Mouse (Mus musculus): ENCODE measurements around the gene Adamts4. TPM values are rescaled to one million over a fixed set of nuclear protein-coding genes. Genes with fewer than 3 reads are reported as not detected.
"Not testable (repeated sequence)": the region's sequence is repeated elsewhere in the genome, so short reads cannot be mapped to it uniquely, and the experiment has no call there.

The Adamts4 gene
- total RNA-seq, 2 experiments from 2014 or later = 5.1 to 7.8 TPM

DNA sequence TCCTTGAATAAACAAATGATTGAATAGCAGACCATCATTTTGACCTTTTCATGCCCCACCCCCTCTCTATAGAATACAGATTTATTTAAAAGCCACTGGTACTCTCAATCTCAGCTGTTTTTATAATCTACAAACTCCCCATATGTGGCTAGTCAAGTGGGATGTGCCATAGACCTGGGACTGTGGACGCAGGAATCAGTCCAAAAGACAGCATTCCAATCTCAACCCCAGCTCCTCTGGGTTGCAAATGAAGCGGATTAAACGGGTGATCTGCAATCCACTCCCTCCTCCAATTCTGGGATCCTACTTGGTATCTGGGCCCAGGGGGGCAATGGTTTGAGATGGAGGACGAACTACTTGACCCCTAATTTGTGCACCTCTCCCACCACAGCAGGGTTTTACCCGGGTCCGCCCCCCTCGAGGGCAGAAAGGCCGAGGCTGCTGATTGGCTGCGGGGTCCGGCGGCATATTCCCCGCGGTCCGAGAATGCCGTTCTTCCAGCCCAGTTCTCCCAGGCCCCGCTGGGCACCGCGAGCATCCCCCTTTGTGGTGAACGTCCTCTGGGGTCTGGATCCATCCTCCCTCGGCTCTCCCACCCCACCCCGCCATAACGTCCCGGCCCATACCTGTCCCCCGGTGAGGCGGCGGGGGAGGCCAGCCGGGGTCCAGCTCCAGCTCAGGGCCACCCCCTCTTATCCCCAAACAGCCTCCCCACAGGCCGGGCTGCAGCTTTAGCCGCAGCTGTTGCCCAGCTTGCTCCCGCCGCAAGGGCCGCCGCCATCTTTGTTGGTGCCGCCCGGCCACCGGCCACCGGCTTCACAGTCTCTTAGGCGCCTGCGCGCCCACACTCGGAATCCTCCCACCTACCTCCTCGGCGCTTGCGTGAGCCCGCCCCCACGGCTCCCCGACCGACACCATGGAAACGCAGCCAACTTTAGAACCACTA is 37.2 kb downstream of the Adamts4 start, which contains the start of gene Usp21:
TSS of gene Usp21 (minus strand) at position 856 of the 946 bp plus-strand sequence.
- intact Hi-C loops (cut with DNase I) = loop anchor here (10.0 kb wide), 1 partner anchor 173 kb away; the partner anchor contains the start of gene Cfap126

DNA sequence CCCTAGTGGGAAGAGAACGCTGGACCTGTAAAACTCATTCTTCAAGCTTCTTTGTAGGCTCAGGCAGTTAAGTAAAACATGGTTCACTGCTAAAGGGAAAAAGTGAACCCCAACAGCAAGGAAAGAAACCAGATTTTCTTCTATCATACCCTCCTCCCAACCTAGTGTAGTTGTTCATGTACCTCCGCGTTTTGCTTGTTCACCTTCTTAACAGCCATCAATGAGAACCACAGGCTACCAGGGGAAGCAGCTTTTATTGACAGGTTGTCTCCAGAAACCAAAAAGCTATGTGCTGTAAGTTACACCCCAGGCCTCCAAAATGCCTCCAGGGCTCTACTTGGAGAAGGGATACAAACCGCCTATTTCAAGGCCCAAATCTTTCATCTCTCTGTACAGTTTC is 38.1 kb downstream of the Adamts4 start:
- intact Hi-C loops (cut with DNase I) = loop anchor here (10.0 kb wide), 1 partner anchor 174 kb away; the partner anchor contains the start of gene Cfap126
- DNase-seq = no peak

More for the DNA sequence above, 37.2 kb downstream of the Adamts4 start, which contains the start of gene Usp21:
- peak; percentile 96 for DNase-seq

- DNase-seq = no peak
- intact Hi-C loops (cut with DNase I) = no loop called here
Observed at GRCm38 (mm10) chr1:171293351-171293750, 43.1 kb downstream of the Adamts4 start.

GRCm38 (mm10) chr1:171293906-171294297 is 43.7 kb downstream of the Adamts4 start:
- no peak for DNase-seq
- intact Hi-C loops (cut with DNase I) = loop anchor here (2.0 kb wide), 1 partner anchor 35 kb away; the partner anchor contains the start of gene Dedd

DNA sequence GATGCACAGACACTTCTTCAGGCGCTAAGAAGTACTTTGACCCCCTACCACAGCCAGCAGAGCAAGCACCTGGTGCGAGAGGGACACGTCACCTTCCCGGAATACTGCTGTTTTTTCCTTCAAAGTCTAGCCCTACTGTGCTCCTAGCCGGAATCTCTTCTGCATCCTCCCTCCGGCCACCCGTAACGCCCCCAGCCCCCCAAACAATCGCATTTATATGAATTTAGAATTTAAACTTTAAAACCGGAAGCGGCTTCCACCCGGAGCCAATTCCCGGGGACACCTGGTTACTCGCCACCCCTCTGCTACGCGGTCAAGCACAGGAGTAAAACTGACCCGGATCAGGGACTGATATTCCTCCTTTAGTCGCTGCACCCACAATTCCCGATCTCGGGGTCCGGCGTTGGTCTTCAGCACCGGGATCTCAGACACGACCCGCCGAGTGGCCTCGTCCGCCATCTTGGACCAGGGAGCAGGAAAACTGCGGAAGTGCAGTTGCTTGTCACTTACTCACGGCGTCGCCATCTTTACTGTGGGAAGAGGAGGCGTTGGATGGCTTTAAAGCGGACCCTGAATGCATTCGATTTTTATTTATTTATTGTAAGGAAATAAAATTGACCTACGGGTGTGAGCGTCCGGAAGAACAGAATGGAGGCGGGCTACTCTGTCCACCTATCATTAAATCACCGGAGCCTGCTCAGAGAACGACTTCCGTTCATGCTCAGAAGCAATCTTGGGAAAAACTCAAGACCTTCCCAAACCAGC is 44.3 kb downstream of the Adamts4 start, which contains the start of gene Ufc1:
TSS of gene Ufc1 (minus strand) at position 727 of the 765 bp plus-strand sequence.
- intact Hi-C loops (cut with DNase I) = loop anchor here (2.0 kb wide), 1 partner anchor 34 kb away; the partner anchor contains the start of gene Dedd

GRCm38 (mm10) chr1:171295063-171295402 is 44.8 kb downstream of the Adamts4 start:
- intact Hi-C loops (cut with DNase I) = loop anchor here (2.0 kb wide), 1 partner anchor 34 kb away; the partner anchor contains the start of gene Dedd
- no peak for DNase-seq

More for the DNA sequence above, 44.3 kb downstream of the Adamts4 start, which contains the start of gene Ufc1:
- DNase-seq = peak; percentile 90 to 92

- no peak for DNase-seq
- intact Hi-C loops (cut with DNase I) = no loop called here
Observed at GRCm38 (mm10) chr1:171298226-171298625, 48.0 kb downstream of the Adamts4 start.

DNA sequence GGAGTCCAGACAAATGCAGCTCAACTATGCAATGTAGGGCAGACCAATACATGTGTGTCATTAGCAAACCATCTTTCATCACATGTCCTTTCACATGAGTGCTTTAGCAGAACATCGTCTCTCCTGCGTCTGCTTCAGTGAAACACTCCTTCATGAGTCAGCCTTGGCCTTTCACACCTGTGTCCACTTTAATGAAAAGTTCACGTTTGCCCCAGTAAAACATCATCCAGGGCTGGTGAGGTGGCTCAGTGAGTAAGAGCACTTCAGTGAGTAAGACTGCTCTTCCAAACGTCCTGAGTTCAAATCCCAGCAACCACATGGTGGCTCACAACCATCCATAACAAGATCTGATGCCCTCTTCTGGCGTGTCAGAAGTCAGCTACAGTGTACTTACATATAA is 55.9 kb downstream of the Adamts4 start:
- DNase-seq; intact Hi-C loops (cut with DNase I): not testable (repeated sequence)

DNA sequence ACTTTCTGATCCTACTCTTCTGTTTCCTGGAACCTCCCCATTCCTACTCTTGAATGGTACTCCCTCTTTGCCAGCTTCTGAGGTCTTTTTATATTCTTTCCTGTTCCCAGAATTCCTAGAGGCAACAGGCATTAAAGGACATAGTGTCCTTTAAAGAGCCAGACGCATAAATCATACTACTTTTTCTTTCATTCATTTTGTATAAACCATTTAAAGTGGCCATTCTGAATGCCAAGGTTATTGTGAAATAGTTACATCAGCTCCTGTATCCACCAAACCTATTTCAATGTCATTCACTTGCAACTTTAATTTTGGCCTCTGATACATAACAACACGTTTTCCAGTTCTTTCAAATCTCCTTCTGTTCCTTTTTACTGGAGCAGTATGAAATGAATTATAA is 59.1 kb downstream of the Adamts4 start:
- intact Hi-C loops (cut with DNase I) = no loop called here

More for the DNA sequence above, 59.1 kb downstream of the Adamts4 start:
- DNase-seq = no peak

Other genes with a start within 250 kb of the Adamts4 start
- gene Fcgr4, start 231.5 kb upstream of the Adamts4 start, total RNA-seq (2021) = not detected
- 1 to 10 TPM; 7.4 to 8.9 TPM for gene Fcgr3, start 185.5 kb upstream of the Adamts4 start, total RNA-seq (2021)
- 1 to 10 TPM in 1 of 2 experiments, under 1 TPM in 1; 0.67 to 1.6 TPM for gene Cfap126, start 136.5 kb upstream of the Adamts4 start, total RNA-seq (2021)
- gene Sdhc, start 99.8 kb upstream of the Adamts4 start, total RNA-seq (2021) = 1,000 to 10,000 TPM in 1 of 2 experiments, 100 to 1,000 TPM in 1; 973 to 1,003 TPM
- 10 to 100 TPM; 11.0 to 18.1 TPM for gene Mpz, start 99.7 kb upstream of the Adamts4 start, total RNA-seq (2021)
- 100 to 1,000 TPM; 136 to 146 TPM for gene Pcp4l1, start 54.2 kb upstream of the Adamts4 start, total RNA-seq (2021)
- not detected for gene Nr1i3, start 36.5 kb upstream of the Adamts4 start, total RNA-seq (2021)
- gene Tomm40l, start 27.9 kb upstream of the Adamts4 start, total RNA-seq (2021) = 10 to 100 TPM; 88.9 to 95.9 TPM
- gene Apoa2, start 25.4 kb upstream of the Adamts4 start, total RNA-seq (2021) = 1 to 10 TPM; 2.3 to 4.2 TPM
- gene Fcer1g, start 16.1 kb upstream of the Adamts4 start, total RNA-seq (2021) = 1 to 10 TPM; 9.0 to 9.6 TPM
- gene Ndufs2, start 967 bp downstream of the Adamts4 start, total RNA-seq (2021) = 1,000 to 10,000 TPM; 1,054 to 1,076 TPM
- gene B4galt3, start 19.9 kb downstream of the Adamts4 start, total RNA-seq (2021) = 10 to 100 TPM; 28.0 to 28.6 TPM
- 10 to 100 TPM; 20.7 to 21.4 TPM for gene Ppox, start 30.8 kb downstream of the Adamts4 start, total RNA-seq (2021)
- 10 to 100 TPM; 20.7 to 26.8 TPM for gene Usp21, start 37.6 kb downstream of the Adamts4 start, total RNA-seq (2021)
- gene Ufc1, start 44.6 kb downstream of the Adamts4 start, total RNA-seq (2021) = 100 to 1,000 TPM; 101 to 112 TPM
- gene Dedd, start 78.7 kb downstream of the Adamts4 start, total RNA-seq (2021) = 10 to 100 TPM; 23.6 to 26.3 TPM
- gene Nit1, start 95.2 kb downstream of the Adamts4 start, total RNA-seq (2021) = 10 to 100 TPM; 20.9 to 22.1 TPM
- gene Pfdn2, start 95.2 kb downstream of the Adamts4 start, total RNA-seq (2021) = 10 to 100 TPM; 73.4 to 73.9 TPM
- gene Klhdc9, start 110.4 kb downstream of the Adamts4 start, total RNA-seq (2021) = under 1 TPM; 0.60 to 0.65 TPM
- under 1 TPM in 1 of 2 experiments, not detected in 1; 0.22 TPM for gene Nectin4, start 119.7 kb downstream of the Adamts4 start, total RNA-seq (2021)
- gene Arhgap30, start 138.5 kb downstream of the Adamts4 start, total RNA-seq (2021) = 1 to 10 TPM; 2.1 to 2.5 TPM
- gene Usf1, start 160.9 kb downstream of the Adamts4 start, total RNA-seq (2021) = 10 to 100 TPM; 50.4 to 51.3 TPM
- 1 to 10 TPM; 1.6 TPM for gene Tstd1, start 168.5 kb downstream of the Adamts4 start, total RNA-seq (2021)
- 10 to 100 TPM; 59.4 to 65.1 TPM for gene F11r, start 187.1 kb downstream of the Adamts4 start, total RNA-seq (2021)

Data from heart, postnatal 10 days (tissue).